Mouse (Mus musculus) cerebellum, adult 11 months (tissue): Measurements from ENCODE around the gene Klhl10.

Experiments used
- DNase-seq: peaks from one replicate; pipeline ENCODE4 v3.0.0; 2022

Klhl10 gene

GRCm38 (mm10) chr11:100408835-100409462 is 32.8 kb upstream of the Klhl10 start:
- DNase-seq = no peak

GRCm38 (mm10) chr11:100409686-100410085 is 32.0 kb upstream of the Klhl10 start:
- no peak for DNase-seq

DNA sequence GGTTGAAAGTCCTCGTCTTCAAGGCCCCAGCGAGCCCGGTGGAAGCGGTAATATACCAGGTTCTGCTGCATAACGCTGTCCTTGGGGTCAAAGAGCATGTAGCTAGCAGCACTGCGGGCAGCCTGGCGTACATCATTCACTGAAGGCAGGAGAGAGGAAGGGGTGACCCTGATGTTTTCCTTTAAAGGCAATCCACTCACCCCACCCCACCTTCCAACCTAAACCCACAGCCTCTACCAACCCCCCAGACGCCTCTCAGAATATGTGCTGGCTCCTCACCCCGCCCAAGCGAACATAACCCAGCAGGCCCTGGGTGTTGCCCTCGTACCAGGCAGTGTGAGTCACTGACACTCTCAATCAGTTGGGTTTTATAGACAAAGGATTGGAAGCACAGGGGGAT is 30.0 kb upstream of the Klhl10 start:
- DNase-seq = no peak

GRCm38 (mm10) chr11:100413541-100413940 is 28.2 kb upstream of the Klhl10 start:
- no peak for DNase-seq

DNA sequence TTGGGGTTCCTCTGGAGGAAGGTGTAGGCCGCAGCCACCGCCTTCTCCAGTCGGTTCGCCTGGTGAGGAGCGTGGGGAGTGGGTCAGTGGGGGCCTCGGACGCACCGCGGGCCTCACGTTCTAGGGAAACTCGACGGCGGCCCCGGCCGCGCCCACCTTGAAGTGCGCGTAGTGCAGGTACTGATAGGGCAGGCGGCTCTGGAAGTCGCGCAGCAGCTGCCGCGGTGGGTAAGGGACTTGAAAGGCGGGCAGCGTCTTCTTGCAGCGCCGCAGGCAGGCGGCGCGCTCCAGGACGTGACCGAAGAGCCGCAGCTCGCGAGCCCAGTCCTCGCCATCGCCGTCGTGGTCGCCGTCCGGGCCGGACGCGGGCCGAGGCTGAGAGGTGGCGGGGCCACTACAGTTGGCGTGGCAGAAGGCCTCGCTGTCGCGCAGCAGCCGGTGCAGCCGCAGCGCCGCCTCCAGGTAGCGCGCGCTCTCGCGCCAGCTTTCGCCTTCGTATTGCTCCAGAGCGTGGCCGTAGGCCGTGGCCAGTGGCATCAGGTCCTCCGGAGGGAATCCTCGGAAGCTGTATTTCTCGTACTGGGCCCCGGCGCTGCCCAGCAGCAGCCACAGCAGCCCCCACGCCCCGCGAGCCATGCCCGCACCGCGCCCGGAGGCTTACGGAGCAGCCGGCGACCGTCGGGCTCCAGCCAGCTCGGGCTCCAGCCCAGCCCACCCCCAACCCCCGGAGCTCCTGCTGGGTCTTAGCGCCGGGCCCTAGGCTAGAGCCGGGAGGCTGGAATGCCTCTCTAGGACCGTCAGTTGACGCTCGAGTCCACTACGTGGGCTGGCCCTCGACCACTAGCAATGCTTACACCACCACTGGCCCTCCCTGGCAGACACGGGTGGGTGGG is 27.4 kb upstream of the Klhl10 start, which contains the start of gene P3h4:
Gene P3h4 (minus strand): TSS at position 816 of the 893 bp plus-strand sequence.
- peak; percentile 88 for DNase-seq

GRCm38 (mm10) chr11:100414914-100415822 is 26.5 kb upstream of the Klhl10 start, which contains the start of gene Fkbp10:
TSS of gene Fkbp10 (plus strand) at chr11:100415697.
- no peak for DNase-seq

- DNase-seq = no peak
Observed at GRCm38 (mm10) chr11:100421537-100421936, 20.2 kb upstream of the Klhl10 start.

DNA sequence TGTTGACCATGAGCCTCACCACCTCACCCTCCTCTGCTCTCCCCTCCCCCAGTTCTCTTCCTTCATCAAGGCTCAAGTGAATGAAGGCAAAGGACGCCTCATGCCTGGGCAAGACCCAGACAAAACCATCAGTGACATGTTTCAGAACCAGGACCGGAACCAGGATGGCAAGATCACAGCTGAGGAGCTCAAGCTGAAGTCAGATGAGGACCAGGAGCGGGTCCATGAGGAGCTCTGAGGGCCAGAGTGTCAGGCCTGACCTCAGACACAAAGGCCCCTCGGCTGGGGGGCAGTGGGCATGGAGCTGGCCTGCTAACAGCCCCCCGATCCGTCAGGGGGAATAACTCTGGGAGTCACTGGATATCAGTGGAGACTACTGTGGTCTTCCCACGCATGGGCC is 17.9 kb upstream of the Klhl10 start:
- no peak for DNase-seq

GRCm38 (mm10) chr11:100425851-100426250 is 15.9 kb upstream of the Klhl10 start:
- DNase-seq = peak; percentile 63

DNA sequence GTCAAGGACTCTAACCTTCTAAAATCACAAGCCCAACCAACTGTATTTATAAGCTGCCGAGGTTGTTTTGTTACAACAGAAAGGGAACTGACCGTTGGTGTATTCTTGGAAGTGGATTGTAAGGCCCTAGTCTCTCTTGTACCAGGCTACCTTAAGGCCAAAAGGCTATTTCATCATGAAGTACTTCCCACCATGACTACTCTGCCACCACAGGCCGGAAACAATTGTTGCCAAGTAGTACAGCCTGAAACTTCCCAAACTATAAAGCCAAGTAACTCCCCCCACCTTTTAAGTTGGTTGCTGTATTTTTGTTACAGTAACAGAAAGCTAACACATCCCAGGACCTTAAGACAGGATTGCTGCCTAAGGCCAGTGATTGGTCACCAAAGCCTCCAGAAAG is 14.9 kb upstream of the Klhl10 start:
- DNase-seq = no peak

DNA sequence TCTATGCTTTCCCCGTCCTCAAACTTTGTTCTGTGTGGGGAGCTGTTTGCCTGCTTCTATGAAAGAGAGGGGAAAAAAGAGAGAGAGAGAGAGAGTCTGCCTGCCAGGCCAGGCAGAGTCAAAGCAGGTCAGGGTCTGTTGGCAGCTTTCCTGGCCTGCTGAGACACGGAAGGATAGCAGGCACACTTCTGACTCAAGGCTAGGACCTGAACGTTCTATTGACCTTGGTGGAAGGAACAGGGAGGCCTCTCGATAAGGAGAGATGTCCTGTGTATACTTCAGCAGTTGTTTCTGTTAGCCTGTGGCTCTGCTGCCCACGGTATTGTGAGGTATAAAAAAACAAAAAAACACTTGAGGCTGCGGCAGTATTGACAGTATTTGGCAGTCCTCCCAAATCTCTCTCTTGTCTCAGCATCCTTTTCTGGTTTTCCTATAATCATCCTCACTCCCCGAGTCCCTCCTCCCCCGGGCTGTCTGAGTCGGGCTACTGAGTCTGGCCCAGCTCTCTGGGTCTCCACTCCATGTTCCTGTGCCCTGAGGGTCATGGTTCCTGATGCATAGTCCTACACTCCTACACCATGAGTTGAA is 13.0 kb upstream of the Klhl10 start:
- DNase-seq = no peak

GRCm38 (mm10) chr11:100430052-100430451 is 11.7 kb upstream of the Klhl10 start:
- no peak for DNase-seq

DNA sequence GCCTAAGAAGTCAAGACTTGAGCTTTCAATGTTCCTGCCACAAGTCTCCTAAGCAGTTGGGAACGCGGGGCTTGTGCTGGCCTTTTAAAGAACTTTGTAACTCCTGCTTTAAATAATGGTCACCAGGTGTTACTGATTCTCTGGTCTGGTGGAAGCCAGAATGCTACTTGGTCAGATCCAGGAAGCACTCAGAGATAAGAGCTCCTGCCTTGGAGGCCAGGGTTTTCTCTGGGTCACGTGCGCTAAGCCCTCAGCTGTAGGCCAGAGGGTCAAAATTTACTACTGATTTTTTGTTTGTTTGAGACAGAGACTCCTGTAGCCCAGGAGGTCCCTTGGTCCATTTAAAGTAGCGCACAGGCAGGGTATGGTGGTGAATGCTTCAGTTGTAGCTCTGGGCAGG is 9.7 kb upstream of the Klhl10 start:
- no peak for DNase-seq

DNA sequence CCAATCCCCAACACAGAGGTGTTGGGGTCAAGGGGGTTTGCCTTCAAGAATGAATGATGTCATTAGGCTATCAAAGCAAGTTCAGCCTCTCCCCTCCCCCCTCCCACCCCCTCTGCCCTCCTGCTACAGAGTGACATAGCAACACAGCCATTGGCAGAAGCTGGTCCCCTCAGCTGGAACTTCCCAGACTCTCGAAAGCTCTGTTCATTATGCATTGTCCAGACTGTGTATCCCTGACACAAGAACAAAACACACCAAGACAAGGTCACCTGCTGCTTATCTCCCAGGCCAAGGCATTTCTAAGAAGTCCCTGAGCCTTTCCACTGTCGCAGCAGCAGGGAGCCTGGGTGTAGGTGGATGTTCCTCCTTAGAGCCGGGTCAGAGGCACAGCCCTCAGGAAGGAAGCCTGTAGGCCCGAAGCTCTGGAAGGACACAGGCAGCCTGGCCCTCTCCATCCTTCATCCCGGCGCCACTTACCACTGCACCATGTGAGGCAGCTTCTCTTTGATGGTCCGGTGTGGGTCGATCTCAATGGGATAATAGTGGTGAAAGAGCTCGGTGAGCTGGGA is 6.0 kb upstream of the Klhl10 start:
- no peak for DNase-seq

- no peak for DNase-seq
Observed at GRCm38 (mm10) chr11:100437901-100438300, 3.8 kb upstream of the Klhl10 start.

GRCm38 (mm10) chr11:100440691-100441522 is 810 bp upstream of the Klhl10 start:
- DNase-seq = peak; percentile 81

GRCm38 (mm10) chr11:100442625-100443024 is 908 bp downstream of the Klhl10 start:
- no peak for DNase-seq

DNA sequence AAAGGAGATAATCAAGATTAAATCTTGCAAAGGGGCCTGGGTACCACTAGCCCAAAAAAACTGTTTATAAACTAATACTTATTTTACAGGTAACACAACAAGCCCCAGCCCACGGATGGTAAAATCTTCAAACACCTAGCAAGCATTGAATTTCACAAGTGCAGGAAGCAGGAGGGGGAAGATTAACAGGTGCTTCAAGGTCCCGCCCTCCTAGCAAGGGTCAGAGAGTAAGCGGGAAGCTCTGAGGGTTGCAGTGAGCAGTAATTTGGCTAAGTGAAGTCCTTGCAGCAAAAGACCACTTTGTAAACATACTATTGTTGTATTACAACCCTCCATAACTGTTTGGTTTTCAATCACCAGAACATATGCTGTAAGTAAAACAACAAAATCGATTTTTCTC is 15.5 kb downstream of the Klhl10 start:
- no peak for DNase-seq

- no peak for DNase-seq
Observed at GRCm38 (mm10) chr11:100457711-100458110, 16.0 kb downstream of the Klhl10 start.

GRCm38 (mm10) chr11:100462699-100463098 is 21.0 kb downstream of the Klhl10 start:
- no peak for DNase-seq

DNA sequence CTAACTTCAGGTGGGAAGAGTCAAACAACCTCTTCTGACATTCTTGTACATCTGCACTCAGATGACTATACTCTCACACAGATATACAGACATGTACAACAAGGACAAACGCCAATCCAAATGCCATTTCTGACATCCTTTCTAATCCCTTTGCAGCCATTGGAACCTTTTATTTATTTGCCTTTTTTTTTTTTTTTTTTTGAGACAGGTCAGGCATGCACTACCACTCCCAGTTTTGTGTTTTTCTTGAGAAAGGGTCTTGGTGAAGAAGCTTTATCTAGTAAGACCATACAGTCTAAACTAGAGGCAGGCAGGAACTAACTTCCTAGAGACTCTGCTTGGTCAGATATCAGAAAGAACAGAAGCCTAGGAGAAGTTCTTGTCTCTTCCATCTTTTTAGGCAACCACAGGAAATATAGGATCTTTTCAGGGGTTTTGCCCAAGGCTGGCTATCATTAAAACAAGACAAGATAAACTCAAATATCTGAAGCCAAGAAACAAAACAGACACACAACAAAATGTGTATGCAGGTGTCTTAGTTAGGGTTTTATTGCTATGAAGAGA is 23.6 kb downstream of the Klhl10 start:
- DNase-seq = no peak
